Mouse (Mus musculus) layer of hippocampus, adult 18-20 months (tissue): ENCODE data around the gene Rtl9. TPM values are rescaled to one million over a fixed set of nuclear protein-coding genes. Genes with fewer than 3 reads are reported as not detected.
A peak's percentile ranks its signal among the peaks of the same experiment; 100 is the strongest.

Source experiments
- DNase-seq, 2 experiments: peaks; one replicate each; pipeline ENCODE4 v3.0.0; 2022; ENCODE audit warnings: low spot score in 2 of 2
- long read RNA-seq: library from polyadenylated mRNA; stranded (forward); transcript quantifications from one replicate; pipeline ENCODE4 v2.0.0, GENCODE M21; 2021
- total RNA-seq, 2 experiments: library from RNA; stranded (reverse); gene quantifications; 2 replicates each; pipeline ENCODE4 v1.2.3; 2021

Rtl9 gene
- under 1 TPM; 0.53 to 0.79 TPM for total RNA-seq
- long read RNA-seq = 0 reads

DNA sequence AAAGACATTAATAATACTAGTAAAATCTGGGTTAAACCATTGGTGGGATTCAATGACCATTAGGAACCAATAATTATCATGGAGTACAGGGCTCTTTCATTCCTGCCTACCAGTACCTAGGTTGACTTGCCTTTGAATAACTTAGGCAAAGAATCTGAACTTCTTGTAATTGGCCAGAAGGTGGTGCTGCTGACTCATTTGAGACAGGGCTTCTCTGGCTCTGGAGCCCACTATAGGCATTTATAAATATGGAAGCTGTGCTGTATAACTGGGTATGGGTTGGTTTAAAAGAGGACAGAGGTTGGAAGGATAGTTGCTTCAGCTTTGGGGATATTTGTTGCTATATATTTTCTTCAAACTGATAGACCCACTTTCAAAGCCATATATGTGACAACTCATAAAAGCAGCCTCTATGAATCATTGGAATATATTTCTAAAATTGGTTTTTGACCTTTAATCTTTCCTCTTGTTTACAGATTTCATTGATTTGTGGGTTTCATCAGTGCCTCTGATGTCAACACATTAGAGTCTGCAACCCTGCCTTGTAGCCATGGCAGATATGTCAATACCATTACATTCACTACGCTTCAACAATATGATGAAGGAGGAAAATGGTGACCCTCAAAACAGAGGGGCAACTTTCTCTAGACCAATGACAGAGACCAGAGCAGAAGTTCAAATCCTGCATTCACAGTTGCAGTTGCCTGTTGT lies at the start of gene Rtl9:
TSS of gene Rtl9 (plus strand) at position 551 of the 711 bp plus-strand sequence.
- peak in 1 of 2 experiments; percentile 26 for DNase-seq

GRCm38 (mm10) chrX:143051478-143051877 lies 47.9 kb upstream of the Rtl9 start:
- peak in 1 of 2 experiments; percentile 38 for DNase-seq

GRCm38 (mm10) chrX:143051921-143052320 lies 47.5 kb upstream of the Rtl9 start:
- DNase-seq = no peak

- peak; percentile 40 to 71 for DNase-seq
Observed at GRCm38 (mm10) chrX:143058829-143059228, 40.6 kb upstream of the Rtl9 start.

DNA sequence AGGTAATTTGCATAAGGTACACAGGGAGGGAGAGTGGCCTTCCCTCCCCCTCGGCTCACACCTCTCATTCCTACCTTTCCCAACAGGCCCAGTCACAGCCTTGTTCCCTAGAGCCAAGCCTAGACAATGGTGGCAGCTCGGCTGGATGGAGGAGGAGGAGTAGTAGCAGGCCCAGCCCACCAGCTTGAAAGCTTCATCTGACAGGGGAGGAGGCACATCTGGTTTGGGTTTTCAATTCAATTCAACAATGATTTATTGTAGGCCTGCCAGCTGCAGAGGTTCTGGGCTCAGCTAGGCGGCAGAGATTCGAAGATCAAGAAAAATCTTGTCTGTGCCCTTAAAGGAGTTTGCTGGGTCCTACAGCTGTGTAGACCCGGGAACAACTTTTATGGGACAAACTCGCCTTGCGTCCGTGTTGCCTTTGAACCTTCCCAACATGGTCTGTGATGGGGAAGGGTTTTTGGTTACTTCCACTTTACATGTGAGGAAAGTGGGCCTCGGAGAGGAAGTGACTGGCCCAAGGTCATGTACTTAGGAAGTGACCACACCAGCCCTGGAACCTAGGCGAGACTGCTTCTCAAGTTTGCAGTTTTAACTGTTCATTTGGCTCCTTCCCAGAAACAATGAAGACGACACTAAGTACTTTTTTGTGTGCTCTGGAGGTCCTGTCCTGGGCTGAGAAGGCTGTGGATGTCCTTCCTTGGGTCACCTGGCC lies 36.6 kb upstream of the Rtl9 start:
- no peak for DNase-seq

GRCm38 (mm10) chrX:143063780-143064179 lies 35.6 kb upstream of the Rtl9 start:
- DNase-seq = peak; percentile 4 to 26

DNA sequence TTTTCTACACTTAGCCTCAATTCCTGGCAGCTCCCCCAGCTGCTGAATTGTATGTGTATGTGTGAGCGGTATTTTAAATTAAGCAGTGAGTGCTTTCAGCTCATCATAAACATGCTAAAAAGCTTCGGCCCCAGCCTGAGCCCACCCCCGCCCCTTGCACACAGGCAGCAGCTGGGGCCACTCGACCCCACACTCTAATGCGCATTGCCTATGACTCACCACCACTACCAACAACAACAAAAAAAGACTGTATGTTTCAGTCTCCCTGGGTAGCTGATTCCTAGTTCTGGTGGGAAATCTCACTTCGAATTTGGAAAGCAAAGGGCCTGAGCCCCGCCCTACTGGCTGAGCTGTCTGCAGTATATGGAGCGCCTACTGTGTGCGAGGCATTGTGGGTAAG lies 35.1 kb upstream of the Rtl9 start:
- no peak for DNase-seq

DNA sequence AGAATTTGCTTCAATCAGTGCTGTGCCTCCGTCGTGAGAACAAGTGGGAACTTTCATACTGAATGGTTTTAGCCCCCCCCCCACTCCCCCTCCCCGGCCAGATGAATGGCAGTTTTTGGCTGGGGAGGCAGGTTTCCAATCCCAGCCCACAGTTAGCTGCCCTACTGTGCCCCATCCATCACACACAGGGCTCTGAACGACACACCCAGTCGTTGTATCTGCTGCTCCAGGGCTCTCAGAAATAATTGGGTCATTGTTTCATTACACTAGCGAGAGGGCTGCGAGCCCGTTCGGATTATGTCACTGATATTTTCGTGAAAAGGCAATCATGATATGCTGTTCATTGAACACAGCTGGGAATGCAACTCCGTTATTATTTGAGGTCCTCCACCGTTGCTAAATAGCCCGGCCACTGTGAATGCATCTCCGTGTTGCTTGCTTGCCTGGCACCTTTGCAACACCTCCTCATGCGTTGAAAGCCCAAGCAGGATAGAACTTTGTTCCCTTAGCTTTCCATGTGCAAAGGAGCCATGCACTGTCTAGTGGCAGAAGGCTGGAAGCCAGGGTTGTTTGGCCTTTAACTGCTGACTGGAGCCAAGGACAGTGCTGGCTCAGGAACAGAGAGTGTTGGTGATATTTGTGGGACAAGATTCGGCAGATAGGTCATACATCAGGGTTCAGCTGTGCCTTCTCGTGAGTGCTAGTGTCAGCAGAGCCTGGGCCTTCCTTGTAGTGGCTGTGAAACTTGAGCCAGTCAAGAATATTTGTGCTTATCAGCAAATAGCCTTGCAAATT lies 32.9 kb upstream of the Rtl9 start:
- no peak for DNase-seq

- DNase-seq = no peak
Observed at GRCm38 (mm10) chrX:143067115-143067514, 32.3 kb upstream of the Rtl9 start.

DNA sequence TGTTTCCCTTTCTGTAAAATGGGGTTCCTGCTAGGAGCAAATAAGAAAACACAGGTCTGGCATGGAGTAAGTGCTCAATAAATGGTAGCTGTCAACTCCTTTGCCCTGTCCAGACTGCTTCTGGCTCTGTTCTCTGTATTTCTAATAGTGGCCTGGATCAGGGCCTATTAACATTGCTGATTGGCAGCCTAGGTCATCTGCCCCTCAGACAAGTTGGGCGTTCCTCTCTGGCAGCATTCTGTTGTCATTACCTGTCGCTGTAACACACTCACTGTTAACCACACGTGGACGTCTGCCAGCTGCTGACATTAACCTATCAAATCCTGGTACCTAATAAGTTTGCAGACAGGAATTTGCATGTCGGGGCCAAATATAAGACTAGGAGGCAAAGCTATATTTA lies 31.8 kb upstream of the Rtl9 start:
- DNase-seq = no peak

- DNase-seq = peak in 1 of 2 experiments; percentile 23
Observed at GRCm38 (mm10) chrX:143080458-143081336, 18.7 kb upstream of the Rtl9 start.

- no peak for DNase-seq
Observed at GRCm38 (mm10) chrX:143082732-143083131, 16.7 kb upstream of the Rtl9 start.

- DNase-seq = no peak
Observed at GRCm38 (mm10) chrX:143088225-143088624, 11.2 kb upstream of the Rtl9 start.

GRCm38 (mm10) chrX:143090904-143091588 lies 8.3 kb upstream of the Rtl9 start:
- DNase-seq = no peak

DNA sequence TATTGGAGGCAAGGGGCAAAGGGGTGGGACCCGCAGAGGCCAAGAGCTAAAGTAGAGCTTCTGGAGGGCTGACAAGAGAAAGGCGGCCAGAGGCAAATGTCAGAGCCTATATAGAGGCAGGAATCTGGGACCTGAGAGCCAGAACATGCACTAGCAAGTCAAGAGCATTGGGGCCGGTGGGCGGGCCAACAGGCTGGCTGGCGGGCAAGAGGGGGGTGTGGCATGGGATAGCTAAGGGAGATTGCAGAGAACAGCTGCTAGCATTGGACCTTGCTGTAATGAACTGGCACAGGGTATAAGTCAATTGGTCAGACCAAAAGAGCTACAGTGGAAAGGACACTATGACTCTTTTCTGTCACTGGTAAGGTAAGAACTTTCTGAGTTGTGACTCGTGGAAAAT lies 1.8 kb upstream of the Rtl9 start:
- no peak for DNase-seq

DNA sequence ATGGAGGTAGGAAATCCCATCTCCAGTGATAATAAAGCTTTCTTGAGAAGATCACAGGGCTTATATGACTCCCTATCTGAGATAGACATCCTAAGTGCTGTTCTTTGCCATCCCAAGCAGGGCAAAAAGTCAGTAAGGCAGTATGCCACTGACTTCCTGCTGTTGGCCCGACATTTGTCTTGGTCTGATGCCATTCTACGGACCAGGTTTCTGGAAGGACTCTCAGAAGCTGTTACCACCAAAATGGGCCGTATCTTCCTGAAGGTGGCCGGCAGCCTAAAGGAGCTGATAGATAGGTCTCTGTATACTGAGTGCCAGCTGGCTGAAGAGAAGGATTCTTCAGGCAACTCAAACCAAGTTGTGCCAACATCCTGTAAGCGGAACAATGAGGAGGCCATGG lies 3.8 kb downstream of the Rtl9 start:
- DNase-seq = no peak

DNA sequence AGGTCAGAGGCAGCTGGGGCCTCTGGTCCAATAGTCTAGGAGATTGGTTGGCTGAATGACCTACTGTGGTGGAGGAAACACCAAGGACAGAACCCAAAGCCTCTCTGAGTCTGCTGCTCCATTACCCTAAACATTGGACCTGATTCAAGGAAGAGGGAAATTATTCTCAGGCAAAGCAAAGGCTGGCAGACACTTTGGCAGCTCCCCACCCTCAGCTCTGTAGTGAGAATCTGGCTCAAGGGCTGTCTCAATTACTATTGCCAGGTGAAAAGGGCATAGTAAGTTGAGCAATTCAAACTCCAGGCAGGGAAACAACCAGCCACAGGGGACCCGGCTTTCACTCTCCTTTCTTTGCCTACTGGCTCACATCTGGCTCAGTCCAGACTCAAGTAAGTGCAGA lies 6.5 kb downstream of the Rtl9 start:
- no peak for DNase-seq

GRCm38 (mm10) chrX:143112546-143112945 lies 13.2 kb downstream of the Rtl9 start:
- no peak for DNase-seq
